8 mouse cellular contexts compared by ENCODE assay signal in genomic region chr1:74505721-74506464, GRCm38 (mm10). TPM values are rescaled to one million over a fixed set of nuclear protein-coding genes. Genes with fewer than 3 reads are reported as not detected.
A peak's percentile ranks its signal among the peaks of the same experiment; 100 is the strongest.
DNase-seq lines count a peak whose midpoint lies in the region; ATAC-seq lines count a peak whose summit lies in the region.

Gene Cnot9, plus strand, starts transcription at chr1:74506058.

- intact Hi-C loops in left cerebral cortex, postnatal 14 days (cut with DNase I) = loop anchor here (5.0 kb wide), 1 partner anchor 76 kb away; no protein-coding TSS in a partner anchor

- H3K4me3 ChIP-seq in intestine, embryonic 14.5 days (ENCODE audit: low read depth, low read length) = peak within 1 kb of the TSS; percentile 79

- no peaks in the 10 kb centered on the region for H3K9me3 ChIP-seq in intestine, embryonic 14.5 days (ENCODE audit: control insufficient read depth, low read length)

- peak within 1 kb of the TSS; percentile 88 for H3K9ac ChIP-seq in intestine, embryonic 14.5 days (ENCODE audit: low read length)

- H3K4me1 ChIP-seq in intestine, embryonic 14.5 days (replicated peaks; ENCODE audit: control insufficient read depth, insufficient read depth, low read length) = peaks cover 23% of the 10 kb centered on the region

- H3K4me2 ChIP-seq in intestine, embryonic 14.5 days (ENCODE audit: low read length) = peak within 1 kb of the TSS; percentile 88

- 0 out of 2 replicates have a peak, but pooled peaks cover 8% of the 10 kb centered on the region for H3K36me3 ChIP-seq in intestine, embryonic 14.5 days (ENCODE audit: control insufficient read depth, insufficient read depth, low read length)

- under 1% methylated on average over 64 of the region's 64 CpGs for WGBS in intestine, embryonic 14.5 days

- peak; percentile 100 for DNase-seq in adrenal gland, adult 18-20 months (ENCODE audit: low spot score in 2 of 2)
- peak; percentile 99 for DNase-seq in embryo, embryonic 11 days
- DNase-seq in gastrocnemius, postnatal 25 days = peak; percentile 100
- DNase-seq in intestine, embryonic 14.5 days (ENCODE audit: low spot score) = peak; percentile 100
- DNase-seq in left cerebral cortex, postnatal 14 days (ENCODE audit: low spot score in 2 of 2) = peak; percentile 100
- peak; percentile 100 for DNase-seq in mesoderm, embryonic 11.5 days (ENCODE audit: low read depth, low spot score)
- DNase-seq in right cerebral cortex, postnatal 36 days (ENCODE audit: low spot score in 2 of 2) = peak; percentile 100
- peak; percentile 100 for DNase-seq in yolk sac, embryonic 10.5 days (ENCODE audit: low spot score)

- H3K27me3 ChIP-seq in intestine, embryonic 14.5 days (replicated peaks; ENCODE audit: control insufficient read depth, insufficient read depth, low read length) = no peaks in the 10 kb centered on the region

- peak; percentile 98 for ATAC-seq in intestine, embryonic 14.5 days (replicated peaks; ENCODE audit: low FRiP score, low TSS enrichment, low read depth)

- peak within 1 kb of the TSS; percentile 85 for H3K27ac ChIP-seq in intestine, embryonic 14.5 days (ENCODE audit: low read depth)

RNA-seq across cellular contexts. Expression of gene Cnot9, which starts in this region (rescaled TPM):
- total RNA-seq in adrenal gland, adult 18-20 months (2021) = 10 to 100 TPM; 22.9 to 25.8 TPM
- 10 to 100 TPM; 12.3 to 12.5 TPM for total RNA-seq in gastrocnemius, postnatal 25 days (2021)
- 76.8 and 77.8 TPM in 2 replicates for polyA plus RNA-seq in intestine, embryonic 14.5 days (2014; fragmentation: Nextera tagmentation; extraction: Ambion mirVana)
- 10 to 100 TPM; 33.6 to 35.2 TPM for total RNA-seq in left cerebral cortex, postnatal 14 days (2021)

Comparison
In these comparisons a context has a peak if more than half of its experiments do, and no peak if none do; other contexts are left out.
1. Peak in every context shown above with its lines: DNase-seq, ATAC-seq, H3K4me3 ChIP-seq and H3K27ac ChIP-seq.